Mouse (Mus musculus) lung, postnatal 0 days (tissue): ENCODE data around the gene Tm4sf19.

ENCODE experiments used
- CTCF ChIP-seq: IDR thresholded peaks from 2 replicates; pipeline ENCODE4 v1.5.1; 2016; ENCODE audit warnings: antibody characterized with exemption, mild to moderate bottlenecking
- EP300 ChIP-seq: IDR thresholded peaks from 2 replicates; pipeline ENCODE4 v1.6.1; 2016; ENCODE audit warnings: antibody characterized with exemption, mild to moderate bottlenecking, control low read depth

- no peak for TF ChIP-seq EP300
- TF ChIP-seq CTCF: no peak
Measured at GRCm38 (mm10) chr16:32350776-32351175, 49.5 kb upstream of the Tm4sf19 start.
